Mouse (Mus musculus): ENCODE measurements at regions not wholly inside any gene's neighbourhood (a gene's known extent, or its start where the extent isn't known, plus 50 kb on each side); places are given as distances from the start of the nearest gene placed in this dataset.

- peak; percentile 28 for DNase-seq (ENCODE audit: low read depth)
- TF ChIP-seq CTCF (IDR thresholded peaks at IDR 0.05; ENCODE audit: borderline replicate concordance, extremely low read depth, insufficient read depth, insufficient read length) (no peak), POLR2A (IDR thresholded peaks at IDR 0.05; ENCODE audit: borderline replicate concordance, extremely low read depth, insufficient read depth, insufficient read length, poor library complexity, severe bottlenecking) (no peak)
Observed at GRCm38 (mm10) chr7:69585131-69585530, 781.4 kb downstream of the Nr2f2 start.

- TF ChIP-seq POLR2A (IDR thresholded peaks at IDR 0.05; ENCODE audit: borderline replicate concordance, extremely low read depth, insufficient read depth, insufficient read length, poor library complexity, severe bottlenecking) = no peak
- no peak for TF ChIP-seq CTCF (IDR thresholded peaks at IDR 0.05; ENCODE audit: borderline replicate concordance, extremely low read depth, insufficient read depth, insufficient read length)
- DNase-seq (ENCODE audit: low read depth) = no peak
Observed at GRCm38 (mm10) chr7:69584516-69584915, 782.0 kb downstream of the Nr2f2 start.

- DNase-seq (ENCODE audit: low read depth) = no peak
- no peak for TF ChIP-seq POLR2A (IDR thresholded peaks at IDR 0.05; ENCODE audit: borderline replicate concordance, extremely low read depth, insufficient read depth, insufficient read length, poor library complexity, severe bottlenecking)
- no peak for TF ChIP-seq CTCF (IDR thresholded peaks at IDR 0.05; ENCODE audit: borderline replicate concordance, extremely low read depth, insufficient read depth, insufficient read length)
Observed at GRCm38 (mm10) chr7:69583901-69584300, 782.6 kb downstream of the Nr2f2 start.

GRCm38 (mm10) chr7:69581668-69582067 lies 784.9 kb downstream of the Nr2f2 start:
- DNase-seq (ENCODE audit: low read depth) = no peak
- TF ChIP-seq CTCF (IDR thresholded peaks at IDR 0.05; ENCODE audit: borderline replicate concordance, extremely low read depth, insufficient read depth, insufficient read length) (no peak), POLR2A (IDR thresholded peaks at IDR 0.05; ENCODE audit: borderline replicate concordance, extremely low read depth, insufficient read depth, insufficient read length, poor library complexity, severe bottlenecking) (no peak)

GRCm38 (mm10) chr7:69578958-69579810 lies 787.4 kb downstream of the Nr2f2 start:
- TF ChIP-seq POLR2A (IDR thresholded peaks at IDR 0.05; ENCODE audit: borderline replicate concordance, extremely low read depth, insufficient read depth, insufficient read length, poor library complexity, severe bottlenecking) = no peak
- peak; percentile 92 for DNase-seq (ENCODE audit: low read depth)

GRCm38 (mm10) chr7:69577754-69578153 lies 788.8 kb downstream of the Nr2f2 start:
- DNase-seq (ENCODE audit: low read depth) = peak; percentile 55
- TF ChIP-seq POLR2A (IDR thresholded peaks at IDR 0.05; ENCODE audit: borderline replicate concordance, extremely low read depth, insufficient read depth, insufficient read length, poor library complexity, severe bottlenecking) (no peak), CTCF (IDR thresholded peaks at IDR 0.05; ENCODE audit: borderline replicate concordance, extremely low read depth, insufficient read depth, insufficient read length) (no peak)

- DNase-seq (ENCODE audit: low read depth) = no peak
- TF ChIP-seq CTCF (IDR thresholded peaks at IDR 0.05; ENCODE audit: borderline replicate concordance, extremely low read depth, insufficient read depth, insufficient read length) = no peak
- TF ChIP-seq POLR2A (IDR thresholded peaks at IDR 0.05; ENCODE audit: borderline replicate concordance, extremely low read depth, insufficient read depth, insufficient read length, poor library complexity, severe bottlenecking) = no peak
Observed at GRCm38 (mm10) chr7:69576596-69576995, 789.9 kb downstream of the Nr2f2 start.

GRCm38 (mm10) chr7:69573730-69574129 lies 792.8 kb downstream of the Nr2f2 start:
- peak; percentile 63 for DNase-seq (ENCODE audit: low read depth)

GRCm38 (mm10) chr7:69572626-69573394 lies 793.7 kb downstream of the Nr2f2 start:
- TF ChIP-seq POLR2A (IDR thresholded peaks at IDR 0.05; ENCODE audit: borderline replicate concordance, extremely low read depth, insufficient read depth, insufficient read length, poor library complexity, severe bottlenecking) (no peak), CTCF (IDR thresholded peaks at IDR 0.05; ENCODE audit: borderline replicate concordance, extremely low read depth, insufficient read depth, insufficient read length) (no peak)
- peak; percentile 93 for DNase-seq (ENCODE audit: low read depth)

More at GRCm38 (mm10) chr7:69573730-69574129, 792.8 kb downstream of the Nr2f2 start:
- no peak for TF ChIP-seq POLR2A (IDR thresholded peaks at IDR 0.05; ENCODE audit: borderline replicate concordance, extremely low read depth, insufficient read depth, insufficient read length, poor library complexity, severe bottlenecking)
- peak; percentile 13; the same call in 1 of the 2 replicates for TF ChIP-seq CTCF (IDR thresholded peaks at IDR 0.05; ENCODE audit: borderline replicate concordance, extremely low read depth, insufficient read depth, insufficient read length)

GRCm38 (mm10) chr7:69566949-69567348 lies 799.6 kb downstream of the Nr2f2 start:
- DNase-seq (ENCODE audit: low read depth) = peak; percentile 63

GRCm38 (mm10) chr7:69564432-69564831 lies 802.1 kb downstream of the Nr2f2 start:
- DNase-seq (ENCODE audit: low read depth) = no peak
- no peak for TF ChIP-seq POLR2A (IDR thresholded peaks at IDR 0.05; ENCODE audit: borderline replicate concordance, extremely low read depth, insufficient read depth, insufficient read length, poor library complexity, severe bottlenecking)
- TF ChIP-seq CTCF (IDR thresholded peaks at IDR 0.05; ENCODE audit: borderline replicate concordance, extremely low read depth, insufficient read depth, insufficient read length) = no peak

More at GRCm38 (mm10) chr7:69566949-69567348, 799.6 kb downstream of the Nr2f2 start:
- TF ChIP-seq POLR2A (IDR thresholded peaks at IDR 0.05; ENCODE audit: borderline replicate concordance, extremely low read depth, insufficient read depth, insufficient read length, poor library complexity, severe bottlenecking) (no peak), CTCF (IDR thresholded peaks at IDR 0.05; ENCODE audit: borderline replicate concordance, extremely low read depth, insufficient read depth, insufficient read length) (no peak)
